Mouse (Mus musculus): Measurements from ENCODE around the gene Nav2. TPM values are rescaled to one million over a fixed set of nuclear protein-coding genes. Genes with fewer than 3 reads are reported as not detected.
A peak's percentile ranks its signal among the peaks of the same experiment; 100 is the strongest.

The Nav2 gene
- polyA plus RNA-seq, 1 experiment from 2014 or later = 34.2 TPM

- no peak overlapping the region for H3K27ac ChIP-seq (ENCODE audit: low read length)
- H3K36me3 ChIP-seq (ENCODE audit: control insufficient read depth, insufficient read depth) = peaks cover 79% of the 10 kb centered on the region
- no peak overlapping the region for H3K9ac ChIP-seq (ENCODE audit: low read length)
- ATAC-seq (replicated peaks; ENCODE audit: extremely low read depth, insufficient read depth, low FRiP score) = no peak
- WGBS = 78% methylated on average over 11 of the region's 11 CpGs
- H3K4me2 ChIP-seq (ENCODE audit: low read depth, low read length) = no peak overlapping the region
- H3K27me3 ChIP-seq (ENCODE audit: control insufficient read depth, insufficient read depth, low read length) = no peaks in the 10 kb centered on the region
- no peaks in the 10 kb centered on the region for H3K9me3 ChIP-seq (replicated peaks; ENCODE audit: control insufficient read depth, low read length)
- no peak overlapping the region for H3K4me3 ChIP-seq (ENCODE audit: low read length)
- H3K4me1 ChIP-seq (ENCODE audit: control insufficient read depth, insufficient read depth, low read length) = no peaks in the 10 kb centered on the region; the same call in 1 of the 2 replicates
These were observed 37.2 kb upstream of the Nav2 start for GRCm38 (mm10) chr7:48871292-48871691.

- Histone ChIP-seq H3K4me3 (ENCODE audit: low read length) (no peak overlapping the region), H3K36me3 (ENCODE audit: control insufficient read depth, insufficient read depth) (peaks cover 62% of the 10 kb centered on the region), H3K27ac (ENCODE audit: low read length) (peak overlapping the region; percentile 23), H3K9me3 (replicated peaks; ENCODE audit: control insufficient read depth, low read length) (no peaks in the 10 kb centered on the region), H3K27me3 (ENCODE audit: control insufficient read depth, insufficient read depth, low read length) (no peaks in the 10 kb centered on the region), H3K9ac (ENCODE audit: low read length) (no peak overlapping the region), H3K4me1 (ENCODE audit: control insufficient read depth, insufficient read depth, low read length) (peaks cover 11% of the 10 kb centered on the region), H3K4me2 (ENCODE audit: low read depth, low read length) (no peak overlapping the region)
- no peak for ATAC-seq (replicated peaks; ENCODE audit: extremely low read depth, insufficient read depth, low FRiP score)
- WGBS = 81% methylated on average over 14 of the region's 14 CpGs
These were observed 33.4 kb upstream of the Nav2 start for GRCm38 (mm10) chr7:48875096-48875495.

- Histone ChIP-seq H3K4me3 (ENCODE audit: low read length) (no peak overlapping the region), H3K9ac (ENCODE audit: low read length) (no peak overlapping the region), H3K4me2 (ENCODE audit: low read depth, low read length) (no peak overlapping the region), H3K9me3 (replicated peaks; ENCODE audit: control insufficient read depth, low read length) (no peaks in the 10 kb centered on the region), H3K4me1 (ENCODE audit: control insufficient read depth, insufficient read depth, low read length) (peaks cover 13% of the 10 kb centered on the region), H3K27me3 (ENCODE audit: control insufficient read depth, insufficient read depth, low read length) (no peaks in the 10 kb centered on the region), H3K36me3 (ENCODE audit: control insufficient read depth, insufficient read depth) (peaks cover 52% of the 10 kb centered on the region), H3K27ac (ENCODE audit: low read length) (no peak overlapping the region)
- no peak for ATAC-seq (replicated peaks; ENCODE audit: extremely low read depth, insufficient read depth, low FRiP score)
- WGBS = 63% methylated on average over 4 of the region's 4 CpGs
These were observed 32.0 kb upstream of the Nav2 start for GRCm38 (mm10) chr7:48876526-48876925.

- Histone ChIP-seq H3K27ac (ENCODE audit: low read length) (no peak overlapping the region), H3K4me1 (ENCODE audit: control insufficient read depth, insufficient read depth, low read length) (peaks cover 21% of the 10 kb centered on the region), H3K4me3 (ENCODE audit: low read length) (no peak overlapping the region), H3K9ac (ENCODE audit: low read length) (no peak overlapping the region), H3K4me2 (ENCODE audit: low read depth, low read length) (no peak overlapping the region), H3K36me3 (ENCODE audit: control insufficient read depth, insufficient read depth) (peaks cover 38% of the 10 kb centered on the region), H3K9me3 (replicated peaks; ENCODE audit: control insufficient read depth, low read length) (no peaks in the 10 kb centered on the region), H3K27me3 (ENCODE audit: control insufficient read depth, insufficient read depth, low read length) (no peaks in the 10 kb centered on the region)
- no peak for ATAC-seq (replicated peaks; ENCODE audit: extremely low read depth, insufficient read depth, low FRiP score)
- WGBS = 79% methylated on average over 15 of the region's 15 CpGs
These were observed 30.6 kb upstream of the Nav2 start for GRCm38 (mm10) chr7:48877786-48878390.

GRCm38 (mm10) chr7:48879574-48879973, 28.9 kb upstream of the Nav2 start:
- no peaks in the 10 kb centered on the region for H3K9me3 ChIP-seq (replicated peaks; ENCODE audit: control insufficient read depth, low read length)

GRCm38 (mm10) chr7:48880591-48881481, 27.7 kb upstream of the Nav2 start:
- Histone ChIP-seq H3K4me3 (ENCODE audit: low read length) (peak overlapping the region; percentile 80), H3K36me3 (ENCODE audit: control insufficient read depth, insufficient read depth) (peaks cover 12% of the 10 kb centered on the region), H3K27me3 (ENCODE audit: control insufficient read depth, insufficient read depth, low read length) (no peaks in the 10 kb centered on the region), H3K9me3 (replicated peaks; ENCODE audit: control insufficient read depth, low read length) (no peaks in the 10 kb centered on the region), H3K27ac (ENCODE audit: low read length) (peak overlapping the region; percentile 79), H3K4me1 (ENCODE audit: control insufficient read depth, insufficient read depth, low read length) (peaks cover 21% of the 10 kb centered on the region), H3K9ac (ENCODE audit: low read length) (peak overlapping the region; percentile 87), H3K4me2 (ENCODE audit: low read depth, low read length) (peak overlapping the region; percentile 87)
- under 1% methylated on average over 75 of the region's 77 CpGs for WGBS
- ATAC-seq (replicated peaks; ENCODE audit: extremely low read depth, insufficient read depth, low FRiP score) = peak; percentile 96

More at GRCm38 (mm10) chr7:48879574-48879973, 28.9 kb upstream of the Nav2 start:
- ATAC-seq (replicated peaks; ENCODE audit: extremely low read depth, insufficient read depth, low FRiP score) = no peak
- peaks cover 24% of the 10 kb centered on the region for H3K36me3 ChIP-seq (ENCODE audit: control insufficient read depth, insufficient read depth)
- H3K4me1 ChIP-seq (ENCODE audit: control insufficient read depth, insufficient read depth, low read length) = peaks cover 21% of the 10 kb centered on the region
- 57% methylated on average over 3 of the region's 3 CpGs for WGBS
- peak overlapping the region; percentile 10; the same call in 1 of the 2 replicates for H3K27ac ChIP-seq (ENCODE audit: low read length)
- peak overlapping the region; percentile 59 for H3K9ac ChIP-seq (ENCODE audit: low read length)
- H3K4me2 ChIP-seq (ENCODE audit: low read depth, low read length) = peak overlapping the region; percentile 65
- H3K4me3 ChIP-seq (ENCODE audit: low read length) = peak overlapping the region; percentile 45
- H3K27me3 ChIP-seq (ENCODE audit: control insufficient read depth, insufficient read depth, low read length) = no peaks in the 10 kb centered on the region

GRCm38 (mm10) chr7:48881486-48881885, 27.0 kb upstream of the Nav2 start, which contains the start of gene E2f8:
Gene E2f8, minus strand, starts transcription at chr7:48881596.
- Histone ChIP-seq H3K36me3 (ENCODE audit: control insufficient read depth, insufficient read depth) (peaks cover 10% of the 10 kb centered on the region), H3K9ac (ENCODE audit: low read length) (peak within 1 kb of the TSS; percentile 87), H3K4me3 (ENCODE audit: low read length) (peak within 1 kb of the TSS; percentile 80), H3K4me1 (ENCODE audit: control insufficient read depth, insufficient read depth, low read length) (peaks cover 21% of the 10 kb centered on the region), H3K27me3 (ENCODE audit: control insufficient read depth, insufficient read depth, low read length) (no peaks in the 10 kb centered on the region), H3K4me2 (ENCODE audit: low read depth, low read length) (peak within 1 kb of the TSS; percentile 87), H3K27ac (ENCODE audit: low read length) (peak within 1 kb of the TSS; percentile 79), H3K9me3 (replicated peaks; ENCODE audit: control insufficient read depth, low read length) (no peaks in the 10 kb centered on the region)
- WGBS = 0% methylated on average over 41 of the region's 41 CpGs
- peak; percentile 87 for ATAC-seq (replicated peaks; ENCODE audit: extremely low read depth, insufficient read depth, low FRiP score)

- Histone ChIP-seq H3K4me3 (ENCODE audit: low read length) (peak overlapping the region; percentile 80), H3K36me3 (ENCODE audit: control insufficient read depth, insufficient read depth) (peaks cover 7% of the 10 kb centered on the region), H3K9ac (ENCODE audit: low read length) (peak overlapping the region; percentile 87), H3K27me3 (ENCODE audit: control insufficient read depth, insufficient read depth, low read length) (no peaks in the 10 kb centered on the region), H3K27ac (ENCODE audit: low read length) (no peak overlapping the region), H3K4me1 (ENCODE audit: control insufficient read depth, insufficient read depth, low read length) (peaks cover 21% of the 10 kb centered on the region), H3K4me2 (ENCODE audit: low read depth, low read length) (peak overlapping the region; percentile 87), H3K9me3 (replicated peaks; ENCODE audit: control insufficient read depth, low read length) (no peaks in the 10 kb centered on the region)
- no peak for ATAC-seq (replicated peaks; ENCODE audit: extremely low read depth, insufficient read depth, low FRiP score)
- 1% methylated on average over 28 of the region's 28 CpGs for WGBS
These were observed 26.4 kb upstream of the Nav2 start for GRCm38 (mm10) chr7:48881971-48882609.

All from heart, embryonic 16.5 days (tissue).